Mouse (Mus musculus) stomach, embryonic 14.5 days (tissue): ENCODE data around the gene Cpne4. TPM values are rescaled to one million over a fixed set of nuclear protein-coding genes. Genes with fewer than 3 reads are reported as not detected.

Experiments
- ATAC-seq: fragments of 200-750 bp; cut with Nextera tagmentation; 2 replicates; pipeline ENCODE4 v1.8.0; 2017; ENCODE audit warnings: low read depth, moderate TSS enrichment; ENCODE audit not compliant: insufficient number of reproducible peaks, insufficient read depth, low FRiP score
- H3K27ac ChIP-seq: fragments of 300-500 bp; sonication (generic); 2 replicates; pipeline ENCODE4 v1.5.1; 2014; ENCODE audit warnings: mild to moderate bottlenecking, low read length, moderate library complexity, mixed read lengths
- H3K27me3 ChIP-seq: fragments of 300-500 bp; sonication (generic); 2 replicates; pipeline ENCODE4 v1.6.1; 2014; ENCODE audit warnings: low read length, control low read depth, mixed read lengths; ENCODE audit not compliant: control insufficient read depth, insufficient read depth
- H3K36me3 ChIP-seq: fragments of 300-500 bp; sonication (generic); 2 replicates; pipeline ENCODE4 v1.6.1; 2014; ENCODE audit warnings: mild to moderate bottlenecking, control low read depth, low read length, moderate library complexity, mixed read lengths; ENCODE audit not compliant: control insufficient read depth, insufficient read depth
- H3K4me1 ChIP-seq: fragments of 300-500 bp; sonication (generic); 2 replicates; pipeline ENCODE4 v1.6.1; 2014; ENCODE audit warnings: low read length, control low read depth, mixed read lengths; ENCODE audit not compliant: control insufficient read depth, insufficient read depth
- H3K4me2 ChIP-seq: fragments of 300-500 bp; sonication (generic); replicated peaks from 2 replicates; pipeline ENCODE4 v1.6.1; 2014; ENCODE audit warnings: low read depth, low read length, control low read depth
- H3K4me3 ChIP-seq: fragments of 300-500 bp; sonication (generic); 2 replicates; pipeline ENCODE4 v1.5.1; 2014; ENCODE audit warnings: low read depth, low read length, control low read depth
- H3K9ac ChIP-seq: fragments of 300-500 bp; sonication (generic); replicated peaks from 2 replicates; pipeline ENCODE4 v1.6.1; 2014; ENCODE audit warnings: low read depth, mild to moderate bottlenecking, control low read depth, low read length, moderate library complexity, mixed read lengths
- H3K9me3 ChIP-seq: fragments of 300-500 bp; sonication (generic); 2 replicates; pipeline ENCODE4 v1.6.1; 2016; ENCODE audit warnings: low read depth, low read length, control low read depth; ENCODE audit not compliant: control insufficient read depth
- WGBS: fragments of 180-500 bp; shearing (Covaris S2); extraction: QIAGEN DNeasy Blood & Tissue Kit; methylation state at CpG from one replicate; pipeline ENCODE4 v1.1.7; 2014; 5-methylcytosine and 5-hydroxymethylcytosine counted together
- polyA plus RNA-seq: library from polyadenylated mRNA; unstranded; fragments of >200 nt; fragmentation: Nextera tagmentation; extraction: Ambion mirVana; gene quantifications from 2 replicates; pipeline ENCODE4 v1.2.1, GENCODE M21; 2014

The Cpne4 gene
- polyA plus RNA-seq, 1 experiment from 2014 or later: 0.48 TPM

DNA sequence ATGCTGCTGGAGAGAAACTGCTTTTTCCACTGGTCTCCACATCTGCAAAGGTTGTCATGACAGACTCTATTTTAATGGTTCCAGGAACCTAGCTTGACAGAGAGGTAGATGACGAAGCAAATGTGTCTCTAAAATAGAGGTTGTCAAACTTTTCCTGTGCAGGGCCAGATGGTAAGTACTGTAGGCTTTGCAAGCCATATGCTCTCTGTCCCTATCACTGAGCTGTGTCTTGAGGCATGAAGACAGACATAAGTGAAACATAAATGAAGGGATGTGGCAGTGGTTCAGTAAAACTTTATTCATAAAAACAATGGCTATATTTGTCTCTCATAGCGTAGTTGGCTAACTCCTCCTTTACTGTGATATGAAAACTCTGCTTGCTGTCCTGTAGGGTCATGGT, 366.2 kb downstream of the Cpne4 start:
- H3K36me3 ChIP-seq: no peaks in the 10 kb centered on the region
- no peak for ATAC-seq
- H3K9ac ChIP-seq: no peak overlapping the region
- no peaks in the 10 kb centered on the region for H3K27me3 ChIP-seq
- no peak overlapping the region for H3K27ac ChIP-seq
- H3K4me2 ChIP-seq: no peak overlapping the region
- H3K4me1 ChIP-seq: no peaks in the 10 kb centered on the region
- no peak overlapping the region for H3K4me3 ChIP-seq
- WGBS: 65% methylated on average over 2 of the region's 2 CpGs
- no peaks in the 10 kb centered on the region for H3K9me3 ChIP-seq

GRCm38 (mm10) chr9:104921197-104921596, 374.1 kb downstream of the Cpne4 start:
- no peak for ATAC-seq
- Histone ChIP-seq H3K36me3 (no peaks in the 10 kb centered on the region), H3K4me3 (no peak overlapping the region), H3K9me3 (no peaks in the 10 kb centered on the region), H3K4me2 (no peak overlapping the region), H3K9ac (no peak overlapping the region), H3K27me3 (no peaks in the 10 kb centered on the region), H3K4me1 (no peaks in the 10 kb centered on the region), H3K27ac (no peak overlapping the region)
- 83% methylated on average over 4 of the region's 4 CpGs for WGBS

- 77% methylated on average over 2 of the region's 2 CpGs for WGBS
- no peaks in the 10 kb centered on the region for H3K9me3 ChIP-seq
- H3K27ac ChIP-seq: no peak overlapping the region
- H3K4me3 ChIP-seq: no peak overlapping the region
- H3K4me1 ChIP-seq: no peaks in the 10 kb centered on the region
- no peaks in the 10 kb centered on the region for H3K27me3 ChIP-seq
- no peak overlapping the region for H3K4me2 ChIP-seq
- no peaks in the 10 kb centered on the region for H3K36me3 ChIP-seq
- no peak for ATAC-seq
- no peak overlapping the region for H3K9ac ChIP-seq
Measured at GRCm38 (mm10) chr9:104922051-104922450, 375.0 kb downstream of the Cpne4 start.

- Histone ChIP-seq H3K9me3 (no peaks in the 10 kb centered on the region), H3K9ac (no peak overlapping the region), H3K27me3 (no peaks in the 10 kb centered on the region), H3K4me2 (no peak overlapping the region), H3K4me1 (no peaks in the 10 kb centered on the region), H3K36me3 (no peaks in the 10 kb centered on the region), H3K4me3 (no peak overlapping the region), H3K27ac (no peak overlapping the region)
- no peak for ATAC-seq
- WGBS: 75% methylated on average over 9 of the region's 9 CpGs
Measured at GRCm38 (mm10) chr9:104928806-104929205, 381.7 kb downstream of the Cpne4 start.

DNA sequence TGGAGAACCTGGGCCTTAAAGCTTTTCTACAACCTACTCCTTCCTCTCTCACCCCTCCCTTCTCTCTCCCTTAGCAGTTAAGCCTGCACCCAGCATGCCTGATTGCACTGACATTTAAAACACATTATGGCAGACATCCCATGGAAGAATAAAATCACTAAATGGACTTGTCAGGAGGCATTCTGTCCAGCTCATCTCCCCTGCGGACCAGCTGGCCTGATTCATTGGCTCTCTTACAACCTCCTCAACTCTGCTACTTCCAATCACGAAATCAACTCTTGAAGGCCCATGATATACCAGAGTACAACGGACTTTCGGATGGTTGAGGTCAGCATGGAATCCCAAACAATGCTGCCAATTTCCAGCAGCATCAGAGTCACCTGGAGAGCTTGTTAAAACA, 393.3 kb downstream of the Cpne4 start:
- Histone ChIP-seq H3K9me3 (no peaks in the 10 kb centered on the region), H3K9ac (no peak overlapping the region), H3K4me2 (no peak overlapping the region), H3K4me1 (no peaks in the 10 kb centered on the region), H3K36me3 (no peaks in the 10 kb centered on the region), H3K27me3 (no peaks in the 10 kb centered on the region), H3K4me3 (no peak overlapping the region), H3K27ac (no peak overlapping the region)
- 80% methylated on average over 4 of the region's 4 CpGs for WGBS
- ATAC-seq: no peak

DNA sequence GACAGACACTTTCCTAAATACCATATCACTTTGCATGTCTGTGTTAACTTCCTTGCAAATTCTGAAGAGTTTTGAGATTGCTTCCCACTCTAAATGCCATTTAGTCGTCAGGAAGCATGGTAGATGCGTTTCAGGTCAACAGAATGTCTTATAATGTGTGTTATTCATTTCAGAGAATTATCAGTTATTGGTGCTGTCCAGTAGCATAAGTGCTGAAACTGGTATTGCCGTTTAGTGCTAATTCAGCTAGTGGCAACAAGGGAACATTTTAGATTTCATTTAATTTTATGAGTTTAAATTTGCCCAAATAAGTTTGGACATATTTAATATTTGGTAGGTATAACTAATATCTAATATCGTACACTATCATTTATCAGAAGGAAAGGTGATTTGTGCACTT, 403.5 kb downstream of the Cpne4 start:
- no peak for ATAC-seq
- no peaks in the 10 kb centered on the region for H3K36me3 ChIP-seq
- H3K4me2 ChIP-seq: no peak overlapping the region
- H3K9me3 ChIP-seq: no peaks in the 10 kb centered on the region
- no peaks in the 10 kb centered on the region for H3K27me3 ChIP-seq
- H3K27ac ChIP-seq: no peak overlapping the region
- no peaks in the 10 kb centered on the region for H3K4me1 ChIP-seq
- WGBS: 69% methylated on average over 4 of the region's 4 CpGs
- no peak overlapping the region for H3K4me3 ChIP-seq
- no peak overlapping the region for H3K9ac ChIP-seq

GRCm38 (mm10) chr9:104952176-104952575, 405.1 kb downstream of the Cpne4 start:
- Histone ChIP-seq H3K9me3 (no peaks in the 10 kb centered on the region), H3K36me3 (no peaks in the 10 kb centered on the region), H3K27me3 (no peaks in the 10 kb centered on the region), H3K4me1 (no peaks in the 10 kb centered on the region), H3K4me2 (no peak overlapping the region), H3K4me3 (no peak overlapping the region), H3K9ac (no peak overlapping the region), H3K27ac (no peak overlapping the region)
- ATAC-seq: no peak
- WGBS: 63% methylated on average over 3 of the region's 3 CpGs

GRCm38 (mm10) chr9:104972828-104973227, 425.7 kb downstream of the Cpne4 start:
- no peaks in the 10 kb centered on the region for H3K36me3 ChIP-seq
- ATAC-seq: no peak
- WGBS: 69% methylated on average over 7 of the region's 7 CpGs
- H3K4me1 ChIP-seq: no peaks in the 10 kb centered on the region
- H3K9ac ChIP-seq: no peak overlapping the region
- no peak overlapping the region for H3K4me3 ChIP-seq
- H3K4me2 ChIP-seq: no peak overlapping the region
- no peaks in the 10 kb centered on the region for H3K9me3 ChIP-seq
- H3K27ac ChIP-seq: no peak overlapping the region
- H3K27me3 ChIP-seq: no peaks in the 10 kb centered on the region

- no peaks in the 10 kb centered on the region for H3K36me3 ChIP-seq
- H3K4me1 ChIP-seq: no peaks in the 10 kb centered on the region
- no peak for ATAC-seq
- no peak overlapping the region for H3K4me3 ChIP-seq
- H3K9me3 ChIP-seq: no peaks in the 10 kb centered on the region
- no peaks in the 10 kb centered on the region for H3K27me3 ChIP-seq
- 80% methylated on average over 2 of the region's 2 CpGs for WGBS
- H3K4me2 ChIP-seq: no peak overlapping the region
- H3K9ac ChIP-seq: no peak overlapping the region
- no peak overlapping the region for H3K27ac ChIP-seq
Measured at GRCm38 (mm10) chr9:104981934-104982548, 435.0 kb downstream of the Cpne4 start.
